Mouse (Mus musculus) embryo, embryonic 9.5 days (tissue): ENCODE measurements around the gene Rin1.
"Not testable (repeated sequence)": the region's sequence is repeated elsewhere in the genome, so short reads cannot be mapped to it uniquely, and the experiment has no call there.

ENCODE experiments used
- DNase-seq: peaks from one replicate; pipeline ENCODE4 v3.0.0-alpha.2; 2017; ENCODE audit errors: extremely low spot score

Gene Rin1

GRCm38 (mm10) chr19:5050047-5050905 lies at the start of gene Rin1:
Gene Rin1 (plus strand): TSS chr19:5050481.
- DNase-seq: peak; percentile 76

GRCm38 (mm10) chr19:5001666-5002406 lies 48.4 kb upstream of the Rin1 start:
- peak; percentile 82 for DNase-seq

- not testable (repeated sequence) for DNase-seq
Observed at GRCm38 (mm10) chr19:5003644-5004043, 46.6 kb upstream of the Rin1 start.

- DNase-seq: no peak
Observed at GRCm38 (mm10) chr19:5004925-5005324, 45.4 kb upstream of the Rin1 start.

GRCm38 (mm10) chr19:5013138-5013537 lies 37.1 kb upstream of the Rin1 start:
- DNase-seq: no peak

- peak; percentile 42 for DNase-seq
Observed at GRCm38 (mm10) chr19:5014961-5015398, 35.3 kb upstream of the Rin1 start.

GRCm38 (mm10) chr19:5016221-5016742 lies 34.0 kb upstream of the Rin1 start:
- peak; percentile 33 for DNase-seq

- peak; percentile 78 for DNase-seq
Observed at GRCm38 (mm10) chr19:5016782-5017181, 33.5 kb upstream of the Rin1 start.

- DNase-seq: no peak
Observed at GRCm38 (mm10) chr19:5017611-5018010, 32.7 kb upstream of the Rin1 start.

GRCm38 (mm10) chr19:5018191-5018590 lies 32.1 kb upstream of the Rin1 start:
- no peak for DNase-seq

- DNase-seq: no peak
Observed at GRCm38 (mm10) chr19:5021416-5021815, 28.9 kb upstream of the Rin1 start.

- peak; percentile 96 for DNase-seq
Observed at GRCm38 (mm10) chr19:5023621-5024479, 26.4 kb upstream of the Rin1 start, which contains the start of gene Slc29a2. Gene Slc29a2 (plus strand): TSS chr19:5023860.

- DNase-seq: no peak
Observed at GRCm38 (mm10) chr19:5026111-5026510, 24.2 kb upstream of the Rin1 start.

- no peak for DNase-seq
Observed at GRCm38 (mm10) chr19:5032686-5033085, 17.6 kb upstream of the Rin1 start.

GRCm38 (mm10) chr19:5036577-5036976 lies 13.7 kb upstream of the Rin1 start:
- DNase-seq: no peak

- peak; percentile 93 for DNase-seq
Observed at GRCm38 (mm10) chr19:5037678-5038571, 12.4 kb upstream of the Rin1 start.

GRCm38 (mm10) chr19:5038709-5039156 lies 11.5 kb upstream of the Rin1 start, which contains the start of the genes B4gat1 and AC124502.3:
Gene B4gat1 (plus strand): TSS chr19:5038826.
Gene AC124502.3 (plus strand): TSS chr19:5038891.
- peak; percentile 91 for DNase-seq

- DNase-seq: no peak
Observed at GRCm38 (mm10) chr19:5039301-5040114, 10.8 kb upstream of the Rin1 start.

GRCm38 (mm10) chr19:5040862-5041523 lies 9.3 kb upstream of the Rin1 start, which contains the start of gene Brms1:
Gene Brms1 (plus strand): TSS chr19:5041354.
- DNase-seq: peak; percentile 93
